Mouse (Mus musculus): ENCODE measurements around the gene Chst13.

DNA sequence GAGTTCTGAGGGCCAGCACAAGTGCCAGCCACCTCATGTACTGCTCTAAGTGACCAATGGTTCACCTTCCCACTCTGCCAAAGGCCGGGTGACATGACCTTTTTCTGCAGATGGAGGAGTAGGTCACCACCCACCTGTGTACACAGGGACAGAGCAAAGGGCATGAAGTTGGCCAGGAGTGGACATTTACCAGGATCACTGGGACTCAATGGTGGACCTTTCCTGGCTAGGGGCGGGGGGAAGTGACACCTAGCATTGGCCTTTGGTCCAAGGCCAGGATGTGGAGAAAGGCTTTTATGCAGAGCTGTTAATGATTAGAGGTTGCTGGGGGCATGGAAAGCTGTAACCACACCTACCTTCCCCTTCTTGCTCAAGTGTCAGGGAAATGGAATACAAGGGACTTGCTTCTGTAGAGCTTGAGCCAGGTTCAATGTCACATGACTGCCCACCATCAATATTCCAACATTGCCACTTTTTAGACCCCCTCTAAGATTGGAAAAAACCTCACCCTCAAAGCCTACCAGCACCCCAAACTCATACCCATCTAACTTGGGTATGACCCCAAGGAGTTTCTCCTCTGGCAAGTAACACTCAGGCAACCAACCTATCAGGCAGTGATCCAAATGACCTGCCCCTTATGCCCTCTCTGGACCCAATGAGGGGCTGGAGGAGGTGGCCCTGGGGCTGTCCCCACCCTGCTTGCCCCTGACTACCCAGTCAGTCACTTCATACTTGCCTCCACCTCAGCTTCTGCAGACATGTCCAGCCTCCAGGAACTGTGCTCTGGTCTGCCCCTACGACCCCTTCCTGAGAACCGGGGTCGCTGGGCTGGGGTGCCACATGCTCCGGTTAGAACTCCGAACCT is 7.8 kb upstream of the Chst13 start, which contains the start of gene Uroc1:
- TF ChIP-seq POLR2A (IDR thresholded peaks at IDR 0.05; ENCODE audit: low read depth, low read length) = no peak
- TF ChIP-seq CTCF (IDR thresholded peaks at IDR 0.05; ENCODE audit: extremely low read depth, insufficient read depth, insufficient read length, insufficient replicate concordance) = no peak
